Mouse (Mus musculus): ENCODE results near the gene Atox1. TPM values are rescaled to one million over a fixed set of nuclear protein-coding genes. Genes with fewer than 3 reads are reported as not detected.

The Atox1 gene
- polyA plus RNA-seq, 1 experiment from 2014 or later = 218 TPM

DNA sequence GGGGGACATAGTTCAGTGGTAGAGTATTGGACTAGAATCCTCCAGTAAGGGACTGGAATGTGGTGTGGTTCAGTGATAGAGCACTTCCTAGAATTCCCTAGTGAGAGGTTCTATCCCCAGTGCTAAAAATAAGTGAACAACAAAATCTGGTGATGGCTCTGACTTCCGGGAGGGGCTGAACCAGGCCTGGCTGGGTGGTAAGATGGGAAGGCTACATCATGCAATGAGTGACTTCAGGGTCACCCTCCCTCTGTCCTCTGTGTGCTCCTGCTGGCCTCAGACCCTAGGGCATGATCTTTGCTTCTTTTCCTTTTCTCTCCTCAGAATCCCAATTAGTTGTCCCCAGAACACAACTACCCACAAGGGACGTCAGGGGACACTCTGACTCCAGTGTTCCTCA lies 64.0 kb downstream of the Atox1 start:
- Histone ChIP-seq H3K9me3 (ENCODE audit: control insufficient read depth, low read length) (no peaks in the 10 kb centered on the region), H3K9ac (replicated peaks; ENCODE audit: low read depth, low read length) (no peak overlapping the region), H3K4me1 (replicated peaks; ENCODE audit: control insufficient read depth, insufficient read depth, low read length) (no peaks in the 10 kb centered on the region), H3K27ac (ENCODE audit: low read length) (no peak overlapping the region), H3K4me3 (replicated peaks; ENCODE audit: low read length) (no peak overlapping the region), H3K4me2 (ENCODE audit: low read length) (no peak overlapping the region), H3K36me3 (ENCODE audit: control insufficient read depth, insufficient read depth) (no peaks in the 10 kb centered on the region), H3K27me3 (replicated peaks; ENCODE audit: control insufficient read depth, insufficient read depth, low read length) (no peaks in the 10 kb centered on the region)
- WGBS = 95% methylated on average over 2 of the region's 2 CpGs
- no peak for ATAC-seq

Small RNA genes lying within 50 kb of the gene (microRNA-seq; reads per million reads assigned to microRNA genes)
- not detected for gene Mir7652

Other genes starting within 250 kb of the Atox1 start
- 0.04 TPM in 2 replicates for gene Fat2, start 124.7 kb downstream of the Atox1 start, polyA plus RNA-seq (2015; fragmentation: Nextera tagmentation; extraction: Ambion mirVana)
- gene Sparc, start 38.1 kb downstream of the Atox1 start, polyA plus RNA-seq (2015; fragmentation: Nextera tagmentation; extraction: Ambion mirVana) = 316 and 452 TPM in 2 replicates
- 144 and 158 TPM in 2 replicates for gene G3bp1, start 8.4 kb upstream of the Atox1 start, polyA plus RNA-seq (2015; fragmentation: Nextera tagmentation; extraction: Ambion mirVana)
- gene Glra1, start 147.0 kb upstream of the Atox1 start, polyA plus RNA-seq (2015; fragmentation: Nextera tagmentation; extraction: Ambion mirVana) = 0.15 TPM in 1 of 2 replicates, not detected in the other

All from forebrain, embryonic 16.5 days (tissue).